Mouse (Mus musculus): ENCODE results near the gene Plscr2. TPM values are rescaled to one million over a fixed set of nuclear protein-coding genes. Genes with fewer than 3 reads are reported as not detected.
A peak's percentile ranks its signal among the peaks of the same experiment; 100 is the strongest.

The Plscr2 gene
- polyA plus RNA-seq, 1 experiment from 2014 or later, result 1.2 TPM

DNA sequence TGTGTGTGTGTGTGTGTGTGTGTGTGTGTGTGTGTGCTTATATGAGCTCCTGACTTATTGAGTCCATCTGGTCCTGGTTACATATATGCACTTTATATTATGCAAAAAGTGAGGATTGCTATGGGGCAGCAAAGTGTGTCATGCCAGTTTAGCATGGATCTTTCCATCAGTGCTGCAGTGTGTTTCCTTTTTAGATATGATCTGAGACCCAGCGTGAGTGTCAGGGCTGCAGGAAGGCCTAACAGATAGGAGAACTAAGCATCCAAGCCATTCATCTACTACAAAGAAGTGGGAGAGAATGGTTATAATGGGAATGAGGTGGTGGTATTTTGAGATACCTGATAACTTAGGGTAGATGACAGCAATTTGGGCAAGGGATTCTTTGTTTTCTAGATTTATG lies 4.6 kb downstream of the Plscr2 start:
- no peak overlapping the region for H3K9ac ChIP-seq (replicated peaks)
- WGBS, result 85% methylated on average over 1 of the region's 1 CpGs
- ATAC-seq (ENCODE audit: low FRiP score), result no peak

DNA sequence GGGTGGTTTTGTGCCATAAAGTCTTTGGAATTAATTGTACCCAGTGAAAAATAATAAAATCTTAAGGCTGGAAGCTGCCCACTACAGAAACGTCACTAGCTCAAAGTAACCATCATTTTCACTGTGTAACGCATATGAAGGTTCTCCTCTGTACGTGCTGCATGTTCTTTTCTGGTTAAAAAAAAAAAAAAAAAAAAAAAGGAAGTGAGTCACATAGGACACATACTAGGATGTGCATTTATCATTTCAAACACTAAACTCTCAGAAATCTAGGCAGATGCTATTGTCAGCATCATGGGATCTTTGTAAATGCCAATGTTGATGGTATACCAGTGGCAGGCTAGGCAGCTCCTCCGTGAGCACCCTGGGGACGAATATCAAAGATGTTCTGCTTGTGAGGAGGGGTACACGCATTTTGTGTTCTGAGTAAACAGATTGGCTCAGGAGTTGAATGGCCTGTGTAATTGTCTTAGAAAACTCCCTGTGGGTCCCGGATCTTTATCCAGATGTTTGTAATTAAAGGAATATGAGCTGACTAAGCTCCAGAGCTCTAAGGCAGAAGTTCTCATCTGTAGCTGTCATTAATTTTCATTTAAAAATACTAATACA lies 7.3 kb downstream of the Plscr2 start:
- ATAC-seq (ENCODE audit: low FRiP score), result peak; percentile 81
- Histone ChIP-seq H3K9me3 (replicated peaks) (no peaks in the 10 kb centered on the region), H3K27me3 (replicated peaks) (no peaks in the 10 kb centered on the region), H3K9ac (replicated peaks) (no peak overlapping the region), H3K4me3 (replicated peaks) (no peak overlapping the region), H3K4me1 (no peaks in the 10 kb centered on the region), H3K27ac (replicated peaks) (no peak overlapping the region; the same call in 1 of the 2 replicates), H3K36me3 (no peaks in the 10 kb centered on the region), H3K4me2 (peak overlapping the region; percentile 27; the same call in 1 of the 2 replicates)
- WGBS, result 28% methylated on average over 7 of the region's 7 CpGs

More for the DNA sequence above, 4.6 kb downstream of the Plscr2 start:
- no peaks in the 10 kb centered on the region for H3K4me1 ChIP-seq
- H3K27ac ChIP-seq (replicated peaks), result no peak overlapping the region
- H3K27me3 ChIP-seq (replicated peaks), result no peaks in the 10 kb centered on the region
- H3K9me3 ChIP-seq (replicated peaks), result no peaks in the 10 kb centered on the region
- H3K36me3 ChIP-seq, result no peaks in the 10 kb centered on the region
- H3K4me3 ChIP-seq (replicated peaks), result no peak overlapping the region
- no peak overlapping the region for H3K4me2 ChIP-seq

GRCm38 (mm10) chr9:92289675-92290074 lies 14.3 kb downstream of the Plscr2 start:
- no peak overlapping the region for H3K9ac ChIP-seq (replicated peaks)
- no peak overlapping the region for H3K4me2 ChIP-seq
- no peaks in the 10 kb centered on the region for H3K9me3 ChIP-seq (replicated peaks)
- no peak overlapping the region for H3K4me3 ChIP-seq (replicated peaks)
- WGBS, result 80% methylated on average over 3 of the region's 3 CpGs
- H3K27me3 ChIP-seq (replicated peaks), result no peaks in the 10 kb centered on the region
- H3K4me1 ChIP-seq, result no peaks in the 10 kb centered on the region
- H3K27ac ChIP-seq (replicated peaks), result no peak overlapping the region
- no peak for ATAC-seq (ENCODE audit: low FRiP score)
- H3K36me3 ChIP-seq, result no peaks in the 10 kb centered on the region

GRCm38 (mm10) chr9:92292169-92292568 lies 16.8 kb downstream of the Plscr2 start:
- Histone ChIP-seq H3K27ac (replicated peaks) (no peak overlapping the region), H3K4me2 (no peak overlapping the region), H3K4me1 (no peaks in the 10 kb centered on the region), H3K36me3 (no peaks in the 10 kb centered on the region), H3K9ac (replicated peaks) (no peak overlapping the region), H3K27me3 (replicated peaks) (no peaks in the 10 kb centered on the region), H3K9me3 (replicated peaks) (no peaks in the 10 kb centered on the region), H3K4me3 (replicated peaks) (no peak overlapping the region)
- ATAC-seq (ENCODE audit: low FRiP score), result no peak
- WGBS, result 75% methylated on average over 2 of the region's 2 CpGs

- Histone ChIP-seq H3K4me1 (no peaks in the 10 kb centered on the region), H3K9ac (replicated peaks) (no peak overlapping the region), H3K4me2 (no peak overlapping the region), H3K36me3 (no peaks in the 10 kb centered on the region), H3K27me3 (replicated peaks) (no peaks in the 10 kb centered on the region), H3K4me3 (replicated peaks) (no peak overlapping the region), H3K9me3 (replicated peaks) (no peaks in the 10 kb centered on the region), H3K27ac (replicated peaks) (no peak overlapping the region)
- WGBS, result 66% methylated on average over 3 of the region's 3 CpGs
- no peak for ATAC-seq (ENCODE audit: low FRiP score)
These were observed 17.5 kb downstream of the Plscr2 start for GRCm38 (mm10) chr9:92292922-92293321.

- 89% methylated on average over 2 of the region's 2 CpGs for WGBS
- Histone ChIP-seq H3K27me3 (replicated peaks) (no peaks in the 10 kb centered on the region), H3K4me1 (no peaks in the 10 kb centered on the region), H3K9me3 (replicated peaks) (no peaks in the 10 kb centered on the region), H3K27ac (replicated peaks) (no peak overlapping the region), H3K4me2 (no peak overlapping the region), H3K9ac (replicated peaks) (no peak overlapping the region), H3K4me3 (replicated peaks) (no peak overlapping the region), H3K36me3 (no peaks in the 10 kb centered on the region)
- no peak for ATAC-seq (ENCODE audit: low FRiP score)
These were observed 18.5 kb downstream of the Plscr2 start for GRCm38 (mm10) chr9:92293560-92294548.

- Histone ChIP-seq H3K27me3 (replicated peaks) (no peaks in the 10 kb centered on the region), H3K4me2 (no peak overlapping the region), H3K9me3 (replicated peaks) (no peaks in the 10 kb centered on the region), H3K9ac (replicated peaks) (no peak overlapping the region), H3K4me3 (replicated peaks) (no peak overlapping the region), H3K4me1 (no peaks in the 10 kb centered on the region), H3K36me3 (no peaks in the 10 kb centered on the region), H3K27ac (replicated peaks) (no peak overlapping the region)
- 88% methylated on average over 1 of the region's 1 CpGs for WGBS
- ATAC-seq (ENCODE audit: low FRiP score), result no peak
These were observed 22.9 kb downstream of the Plscr2 start for GRCm38 (mm10) chr9:92298288-92298687.

- Histone ChIP-seq H3K36me3 (no peaks in the 10 kb centered on the region), H3K4me2 (no peak overlapping the region), H3K4me1 (no peaks in the 10 kb centered on the region), H3K4me3 (replicated peaks) (no peak overlapping the region), H3K27ac (replicated peaks) (no peak overlapping the region), H3K9ac (replicated peaks) (no peak overlapping the region), H3K9me3 (replicated peaks) (no peaks in the 10 kb centered on the region), H3K27me3 (replicated peaks) (no peaks in the 10 kb centered on the region)
- no peak for ATAC-seq (ENCODE audit: low FRiP score)
- 68% methylated on average over 3 of the region's 3 CpGs for WGBS
These were observed 25.8 kb downstream of the Plscr2 start for GRCm38 (mm10) chr9:92301213-92301612.

GRCm38 (mm10) chr9:92305075-92305474 lies 29.7 kb downstream of the Plscr2 start:
- ATAC-seq (ENCODE audit: low FRiP score), result no peak
- no peaks in the 10 kb centered on the region for H3K27me3 ChIP-seq (replicated peaks)
- H3K4me1 ChIP-seq, result no peaks in the 10 kb centered on the region
- H3K4me2 ChIP-seq, result no peak overlapping the region
- H3K9ac ChIP-seq (replicated peaks), result no peak overlapping the region
- 83% methylated on average over 8 of the region's 8 CpGs for WGBS
- H3K4me3 ChIP-seq (replicated peaks), result no peak overlapping the region
- no peaks in the 10 kb centered on the region for H3K36me3 ChIP-seq
- no peaks in the 10 kb centered on the region for H3K9me3 ChIP-seq (replicated peaks)
- no peak overlapping the region for H3K27ac ChIP-seq (replicated peaks)

DNA sequence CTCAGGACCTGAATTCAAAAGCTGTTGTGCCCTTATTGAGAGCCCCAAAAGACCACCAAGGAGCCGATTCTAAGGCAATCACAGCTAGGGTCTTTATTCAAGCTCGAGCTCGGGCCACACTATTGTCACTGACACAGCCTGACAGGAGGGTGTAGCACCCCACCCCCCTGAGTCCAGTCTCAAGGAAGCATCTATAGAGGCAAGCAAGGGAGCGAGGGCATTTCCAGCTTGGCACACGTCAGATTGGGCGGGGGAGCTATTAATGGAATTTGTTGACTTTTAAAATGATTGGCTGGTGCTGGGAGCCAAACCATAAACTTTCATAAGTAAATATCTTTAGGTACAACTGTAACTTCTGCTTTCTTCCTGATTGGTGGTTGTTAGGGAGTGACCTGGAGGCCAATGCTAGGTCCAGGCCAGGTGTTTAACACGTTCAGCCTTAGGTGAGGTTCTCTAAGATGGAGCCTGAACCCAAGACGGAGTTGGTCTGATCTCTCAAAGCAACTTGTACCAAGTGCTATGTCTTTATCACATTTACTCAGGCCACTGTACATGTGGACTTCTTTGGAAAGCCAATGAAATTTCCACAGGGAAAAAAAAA lies 30.3 kb downstream of the Plscr2 start:
- Histone ChIP-seq H3K36me3 (no peaks in the 10 kb centered on the region), H3K4me1 (no peaks in the 10 kb centered on the region), H3K27ac (replicated peaks) (no peak overlapping the region), H3K4me3 (replicated peaks) (no peak overlapping the region), H3K4me2 (no peak overlapping the region), H3K9me3 (replicated peaks) (no peaks in the 10 kb centered on the region), H3K27me3 (replicated peaks) (no peaks in the 10 kb centered on the region), H3K9ac (replicated peaks) (no peak overlapping the region)
- no peak for ATAC-seq (ENCODE audit: low FRiP score)
- 76% methylated on average over 8 of the region's 8 CpGs for WGBS

DNA sequence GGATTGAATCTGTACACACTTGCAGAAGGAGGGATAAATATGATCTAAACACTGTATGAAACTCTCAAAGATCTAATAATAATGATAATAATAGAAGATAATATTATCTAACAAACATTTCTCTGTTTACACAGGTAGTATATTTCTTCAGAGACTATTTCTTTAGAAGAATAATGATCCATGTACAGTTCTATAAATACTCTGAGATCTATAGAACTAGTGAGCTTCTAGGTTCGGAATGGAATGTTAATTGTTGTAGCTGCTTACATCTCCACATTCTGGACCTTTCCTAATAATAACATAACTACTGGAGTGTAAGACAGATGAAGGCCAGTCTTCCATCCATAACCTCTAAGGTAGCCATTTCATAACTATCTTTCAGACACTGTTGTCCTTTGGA lies 33.7 kb downstream of the Plscr2 start, which contains the start of gene 1700057G04Rik:
Gene 1700057G04Rik, plus strand, starts transcription at position 301 of the 400 bp plus-strand sequence.
- H3K9me3 ChIP-seq (replicated peaks), result no peaks in the 10 kb centered on the region
- H3K4me3 ChIP-seq (replicated peaks), result no peak within 1 kb of the TSS
- H3K9ac ChIP-seq (replicated peaks), result no peak within 1 kb of the TSS
- H3K4me1 ChIP-seq, result no peaks in the 10 kb centered on the region
- no peak for ATAC-seq (ENCODE audit: low FRiP score)
- no peaks in the 10 kb centered on the region for H3K36me3 ChIP-seq
- no peaks in the 10 kb centered on the region for H3K27me3 ChIP-seq (replicated peaks)
- no peak within 1 kb of the TSS for H3K4me2 ChIP-seq
- H3K27ac ChIP-seq (replicated peaks), result no peak within 1 kb of the TSS
- 98% methylated on average over 1 of the region's 1 CpGs for WGBS

All from neural tube, embryonic 15.5 days (tissue).